Mouse (Mus musculus) liver, postnatal 0 days (tissue): ENCODE measurements around the gene Rab12. TPM values are rescaled to one million over a fixed set of nuclear protein-coding genes. Genes with fewer than 3 reads are reported as not detected.

ENCODE experiments used
- ATAC-seq: fragments of 200-750 bp; cut with Nextera tagmentation; 2 replicates; pipeline ENCODE4 v1.8.0; 2017; ENCODE audit warnings: mild to moderate bottlenecking, moderate library complexity
- DNase-seq: peaks from one replicate; pipeline ENCODE4 v3.0.0-alpha.2; 2016
- H3K27ac ChIP-seq: fragments of 300-500 bp; sonication (generic); 2 replicates; pipeline ENCODE4 v1.5.1; 2014; ENCODE audit warnings: antibody characterized with exemption, moderate library complexity, mild to moderate bottlenecking, low read depth
- H3K27me3 ChIP-seq: fragments of 300-500 bp; sonication (generic); 2 replicates; pipeline ENCODE4 v1.6.1; 2014; ENCODE audit warnings: low read length, control low read depth, mixed read lengths; ENCODE audit not compliant: insufficient read depth
- H3K36me3 ChIP-seq: fragments of 300-500 bp; sonication (generic); replicated peaks from 2 replicates; pipeline ENCODE4 v1.6.1; 2014; ENCODE audit warnings: mild to moderate bottlenecking, control low read depth, low read length, moderate library complexity, mixed read lengths; ENCODE audit not compliant: insufficient read depth
- H3K4me1 ChIP-seq: fragments of 300-500 bp; sonication (generic); 2 replicates; pipeline ENCODE4 v1.6.1; 2014; ENCODE audit warnings: antibody characterized with exemption, mild to moderate bottlenecking, control low read depth; ENCODE audit not compliant: insufficient read depth
- H3K4me2 ChIP-seq: fragments of 300-500 bp; sonication (generic); 2 replicates; pipeline ENCODE4 v1.6.1; 2014; ENCODE audit warnings: low read depth, mild to moderate bottlenecking, low read length, moderate library complexity, mixed read lengths
- H3K4me3 ChIP-seq: fragments of 300-500 bp; sonication (generic); 2 replicates; pipeline ENCODE4 v1.5.1; 2014; ENCODE audit warnings: low read depth, low read length
- H3K9ac ChIP-seq: fragments of 300-500 bp; sonication (generic); replicated peaks from 2 replicates; pipeline ENCODE4 v1.6.1; 2014; ENCODE audit warnings: mild to moderate bottlenecking, moderate library complexity
- H3K9me3 ChIP-seq: fragments of 300-500 bp; sonication (generic); 2 replicates; pipeline ENCODE4 v1.6.1; 2016; ENCODE audit warnings: mild to moderate bottlenecking, control low read depth, low read length, mixed read lengths
- CTCF ChIP-seq: sonication (generic); IDR thresholded peaks from 2 replicates; pipeline ENCODE4 v1.5.1; 2016; ENCODE audit warnings: antibody characterized with exemption, low read depth
- EP300 ChIP-seq: IDR thresholded peaks from 2 replicates; pipeline ENCODE4 v1.6.1; 2016; ENCODE audit warnings: antibody characterized with exemption, low read depth, mild to moderate bottlenecking
- WGBS: fragments of 180-500 bp; shearing (Covaris S2); extraction: QIAGEN DNeasy Blood & Tissue Kit; methylation state at CpG from one replicate; pipeline ENCODE4 v1.1.7; 2014; ENCODE audit not compliant: insufficient replicate concordance; 5-methylcytosine and 5-hydroxymethylcytosine counted together
- polyA plus RNA-seq: library from polyadenylated mRNA; unstranded; fragments of >200 nt; fragmentation: Nextera tagmentation; extraction: Ambion mirVana; gene quantifications from 2 replicates; pipeline ENCODE4 v1.2.1, GENCODE M21; 2015

The Rab12 gene
- polyA plus RNA-seq, 1 experiment from 2014 or later, result 8.2 TPM

GRCm38 (mm10) chr17:66447978-66448377 lies 71.6 kb downstream of the Rab12 start:
- H3K4me3 ChIP-seq, result peak overlapping the region; percentile 58; the same call in 1 of the 2 replicates

GRCm38 (mm10) chr17:66447007-66447312 lies 72.6 kb downstream of the Rab12 start:
- Histone ChIP-seq H3K4me1 (peaks cover 9% of the 10 kb centered on the region; the same call in 1 of the 2 replicates), H3K36me3 (no peaks in the 10 kb centered on the region), H3K4me3 (no peak overlapping the region), H3K27ac (no peak overlapping the region), H3K27me3 (peaks cover 59% of the 10 kb centered on the region), H3K4me2 (no peak overlapping the region), H3K9ac (no peak overlapping the region), H3K9me3 (no peaks in the 10 kb centered on the region)
- DNase-seq (no peak), ATAC-seq (no peak)
- TF ChIP-seq EP300 (no peak), CTCF (no peak)
- WGBS, result 54% methylated on average over 7 of the region's 7 CpGs

More at GRCm38 (mm10) chr17:66447978-66448377, 71.6 kb downstream of the Rab12 start:
- ATAC-seq, result no peak
- peaks cover 9% of the 10 kb centered on the region; the same call in 1 of the 2 replicates for H3K4me1 ChIP-seq
- H3K4me2 ChIP-seq, result peak overlapping the region; percentile 86
- no peaks in the 10 kb centered on the region for H3K36me3 ChIP-seq
- no peak overlapping the region for H3K27ac ChIP-seq
- no peak for TF ChIP-seq EP300
- TF ChIP-seq CTCF, result no peak
- 3% methylated on average over 13 of the region's 13 CpGs for WGBS
- peaks cover 65% of the 10 kb centered on the region for H3K27me3 ChIP-seq
- DNase-seq, result no peak
- no peak overlapping the region for H3K9ac ChIP-seq
- H3K9me3 ChIP-seq, result no peaks in the 10 kb centered on the region

- ATAC-seq (no peak), DNase-seq (no peak)
- Histone ChIP-seq H3K9me3 (no peaks in the 10 kb centered on the region), H3K4me2 (no peak overlapping the region), H3K27ac (no peak overlapping the region), H3K4me1 (peaks cover 9% of the 10 kb centered on the region; the same call in 1 of the 2 replicates), H3K9ac (no peak overlapping the region), H3K4me3 (no peak overlapping the region), H3K36me3 (no peaks in the 10 kb centered on the region), H3K27me3 (peaks cover 53% of the 10 kb centered on the region)
- TF ChIP-seq EP300, result no peak
- no peak for TF ChIP-seq CTCF
- 65% methylated on average over 7 of the region's 7 CpGs for WGBS
These were observed 73.1 kb downstream of the Rab12 start for GRCm38 (mm10) chr17:66446196-66447006.

Other genes with a start within 250 kb of the Rab12 start
- 0.13 and 0.14 TPM in 2 replicates for gene Mtcl1, start 70.0 kb downstream of the Rab12 start, polyA plus RNA-seq
- 0.04 TPM in 1 of 2 replicates, not detected in the other for gene Themis3, start 74.9 kb upstream of the Rab12 start, polyA plus RNA-seq